Mouse (Mus musculus) intestine, embryonic 15.5 days (tissue): ENCODE measurements around the gene Rnf141. TPM values are rescaled to one million over a fixed set of nuclear protein-coding genes. Genes with fewer than 3 reads are reported as not detected.

Source experiments
- ATAC-seq: fragments of 200-750 bp; cut with Nextera tagmentation; 2 replicates; pipeline ENCODE4 v1.8.0; 2017; ENCODE audit warnings: moderate TSS enrichment, moderate library complexity
- H3K27ac ChIP-seq: fragments of 300-500 bp; sonication (generic); 2 replicates; pipeline ENCODE4 v1.5.1; 2015; ENCODE audit warnings: mild to moderate bottlenecking, inconsistent platforms
- H3K27me3 ChIP-seq: fragments of 300-500 bp; sonication (generic); replicated peaks from 2 replicates; pipeline ENCODE4 v1.6.1; 2015; ENCODE audit warnings: inconsistent platforms
- H3K36me3 ChIP-seq: fragments of 300-500 bp; sonication (generic); 2 replicates; pipeline ENCODE4 v1.6.1; 2015; ENCODE audit warnings: inconsistent platforms
- H3K4me1 ChIP-seq: fragments of 300-500 bp; sonication (generic); replicated peaks from 2 replicates; pipeline ENCODE4 v1.6.1; 2015; ENCODE audit warnings: inconsistent platforms
- H3K4me2 ChIP-seq: fragments of 300-500 bp; sonication (generic); replicated peaks from 2 replicates; pipeline ENCODE4 v1.6.1; 2015; ENCODE audit warnings: mild to moderate bottlenecking, inconsistent platforms
- H3K4me3 ChIP-seq: fragments of 300-500 bp; sonication (generic); replicated peaks from 2 replicates; pipeline ENCODE4 v1.5.1; 2015; ENCODE audit warnings: inconsistent platforms
- H3K9ac ChIP-seq: fragments of 300-500 bp; sonication (generic); 2 replicates; pipeline ENCODE4 v1.6.1; 2015; ENCODE audit warnings: inconsistent platforms
- H3K9me3 ChIP-seq: fragments of 300-500 bp; sonication (generic); 2 replicates; pipeline ENCODE4 v1.6.1; 2016; ENCODE audit warnings: inconsistent platforms
- WGBS: fragments of 180-500 bp; shearing (Covaris S2); methylation state at CpG from one replicate; pipeline ENCODE4 v1.1.7; 2015; 5-methylcytosine and 5-hydroxymethylcytosine counted together
- polyA plus RNA-seq: library from polyadenylated mRNA; unstranded; fragments of >200 nt; fragmentation: Nextera tagmentation; extraction: Ambion mirVana; gene quantifications from 2 replicates; pipeline ENCODE4 v1.2.1, GENCODE M21; 2015

Rnf141 gene
- polyA plus RNA-seq, 1 experiment from 2014 or later = 41.8 TPM

- Histone ChIP-seq H3K36me3 (peaks cover 15% of the 10 kb centered on the region; the same call in 1 of the 2 replicates), H3K4me3 (no peak overlapping the region), H3K4me1 (0 out of 2 replicates have a peak, but pooled peaks cover 2% of the 10 kb centered on the region), H3K27me3 (no peaks in the 10 kb centered on the region), H3K9ac (no peak overlapping the region), H3K27ac (no peak overlapping the region), H3K9me3 (no peaks in the 10 kb centered on the region), H3K4me2 (no peak overlapping the region)
- ATAC-seq = no peak
- 78% methylated on average over 4 of the region's 4 CpGs for WGBS
Observed at GRCm38 (mm10) chr7:110823593-110823992, 20.7 kb downstream of the Rnf141 start.

- Histone ChIP-seq H3K36me3 (peaks cover 12% of the 10 kb centered on the region; the same call in 1 of the 2 replicates), H3K4me3 (no peak overlapping the region), H3K4me2 (no peak overlapping the region), H3K4me1 (0 out of 2 replicates have a peak, but pooled peaks cover 2% of the 10 kb centered on the region), H3K27me3 (no peaks in the 10 kb centered on the region), H3K9ac (no peak overlapping the region), H3K27ac (no peak overlapping the region), H3K9me3 (no peaks in the 10 kb centered on the region)
- 78% methylated on average over 8 of the region's 8 CpGs for WGBS
- ATAC-seq = no peak
Observed at GRCm38 (mm10) chr7:110823076-110823475, 21.2 kb downstream of the Rnf141 start.

- Histone ChIP-seq H3K36me3 (peaks cover 12% of the 10 kb centered on the region; the same call in 1 of the 2 replicates), H3K4me3 (no peak overlapping the region), H3K27ac (no peak overlapping the region), H3K4me2 (no peak overlapping the region), H3K27me3 (no peaks in the 10 kb centered on the region), H3K9me3 (no peaks in the 10 kb centered on the region), H3K9ac (no peak overlapping the region), H3K4me1 (0 out of 2 replicates have a peak, but pooled peaks cover 2% of the 10 kb centered on the region)
- WGBS = 47% methylated on average over 4 of the region's 4 CpGs
- ATAC-seq = no peak
Observed at GRCm38 (mm10) chr7:110822055-110822454, 22.2 kb downstream of the Rnf141 start.

- Histone ChIP-seq H3K36me3 (peaks cover 12% of the 10 kb centered on the region; the same call in 1 of the 2 replicates), H3K4me3 (no peak overlapping the region), H3K9me3 (no peaks in the 10 kb centered on the region), H3K9ac (no peak overlapping the region), H3K27ac (no peak overlapping the region), H3K27me3 (no peaks in the 10 kb centered on the region), H3K4me1 (0 out of 2 replicates have a peak, but pooled peaks cover 2% of the 10 kb centered on the region), H3K4me2 (no peak overlapping the region)
- ATAC-seq = peak; percentile 56; the same call in 1 of the 2 replicates
- 36% methylated on average over 3 of the region's 3 CpGs for WGBS
Observed at GRCm38 (mm10) chr7:110821653-110822052, 22.6 kb downstream of the Rnf141 start.

- no peaks in the 10 kb centered on the region for H3K27me3 ChIP-seq
- H3K9ac ChIP-seq = no peak overlapping the region
- no peaks in the 10 kb centered on the region for H3K9me3 ChIP-seq
- 48% methylated on average over 5 of the region's 5 CpGs for WGBS
- H3K4me3 ChIP-seq = no peak overlapping the region
- H3K36me3 ChIP-seq = peaks cover 12% of the 10 kb centered on the region; the same call in 1 of the 2 replicates
- 0 out of 2 replicates have a peak, but pooled peaks cover 2% of the 10 kb centered on the region for H3K4me1 ChIP-seq
- ATAC-seq = peak; percentile 23; the same call in 1 of the 2 replicates
- no peak overlapping the region for H3K27ac ChIP-seq
- no peak overlapping the region for H3K4me2 ChIP-seq
Observed at GRCm38 (mm10) chr7:110821068-110821467, 23.2 kb downstream of the Rnf141 start.

GRCm38 (mm10) chr7:110818787-110819350 lies 25.4 kb downstream of the Rnf141 start:
- ATAC-seq = no peak

GRCm38 (mm10) chr7:110818206-110818605 lies 26.1 kb downstream of the Rnf141 start:
- H3K27ac ChIP-seq = no peak overlapping the region
- no peak overlapping the region for H3K4me2 ChIP-seq
- H3K9me3 ChIP-seq = no peaks in the 10 kb centered on the region
- peaks cover 7% of the 10 kb centered on the region for H3K36me3 ChIP-seq
- H3K4me1 ChIP-seq = 0 out of 2 replicates have a peak, but pooled peaks cover 2% of the 10 kb centered on the region
- no peak overlapping the region for H3K4me3 ChIP-seq
- no peaks in the 10 kb centered on the region for H3K27me3 ChIP-seq
- WGBS = 72% methylated on average over 6 of the region's 6 CpGs
- no peak overlapping the region for H3K9ac ChIP-seq
- ATAC-seq = no peak

More at GRCm38 (mm10) chr7:110818787-110819350, 25.4 kb downstream of the Rnf141 start:
- Histone ChIP-seq H3K9ac (no peak overlapping the region), H3K27me3 (no peaks in the 10 kb centered on the region), H3K9me3 (no peaks in the 10 kb centered on the region), H3K36me3 (peaks cover 11% of the 10 kb centered on the region; the same call in 1 of the 2 replicates), H3K4me2 (no peak overlapping the region), H3K27ac (no peak overlapping the region), H3K4me1 (0 out of 2 replicates have a peak, but pooled peaks cover 2% of the 10 kb centered on the region), H3K4me3 (no peak overlapping the region)
- 71% methylated on average over 11 of the region's 11 CpGs for WGBS

- Histone ChIP-seq H3K4me2 (no peak overlapping the region), H3K9ac (no peak overlapping the region), H3K36me3 (peaks cover 10% of the 10 kb centered on the region), H3K27me3 (no peaks in the 10 kb centered on the region), H3K4me3 (no peak overlapping the region), H3K4me1 (no peaks in the 10 kb centered on the region), H3K27ac (no peak overlapping the region), H3K9me3 (no peaks in the 10 kb centered on the region)
- ATAC-seq = peak; percentile 41; the same call in 1 of the 2 replicates
- 68% methylated on average over 5 of the region's 5 CpGs for WGBS
Observed at GRCm38 (mm10) chr7:110816037-110816436, 28.2 kb downstream of the Rnf141 start.

GRCm38 (mm10) chr7:110813983-110814382 lies 30.3 kb downstream of the Rnf141 start:
- no peak overlapping the region for H3K4me2 ChIP-seq
- no peak for ATAC-seq
- no peaks in the 10 kb centered on the region for H3K4me1 ChIP-seq
- no peaks in the 10 kb centered on the region for H3K9me3 ChIP-seq
- WGBS = 77% methylated on average over 1 of the region's 1 CpGs
- H3K36me3 ChIP-seq = peaks cover 10% of the 10 kb centered on the region
- H3K27me3 ChIP-seq = no peaks in the 10 kb centered on the region
- no peak overlapping the region for H3K27ac ChIP-seq
- H3K4me3 ChIP-seq = no peak overlapping the region
- H3K9ac ChIP-seq = no peak overlapping the region

- Histone ChIP-seq H3K9me3 (no peaks in the 10 kb centered on the region), H3K9ac (no peak overlapping the region), H3K4me1 (no peaks in the 10 kb centered on the region), H3K27ac (no peak overlapping the region), H3K4me3 (no peak overlapping the region), H3K27me3 (no peaks in the 10 kb centered on the region), H3K36me3 (peaks cover 10% of the 10 kb centered on the region), H3K4me2 (no peak overlapping the region)
- ATAC-seq = no peak
- 84% methylated on average over 5 of the region's 5 CpGs for WGBS
Observed at GRCm38 (mm10) chr7:110811529-110811928, 32.7 kb downstream of the Rnf141 start.

- Histone ChIP-seq H3K36me3 (peaks cover 10% of the 10 kb centered on the region), H3K27me3 (no peaks in the 10 kb centered on the region), H3K4me1 (0 out of 2 replicates have a peak, but pooled peaks cover under 1% of the 10 kb centered on the region), H3K9me3 (no peaks in the 10 kb centered on the region), H3K4me2 (no peak overlapping the region), H3K27ac (no peak overlapping the region), H3K4me3 (no peak overlapping the region), H3K9ac (no peak overlapping the region)
- WGBS = 91% methylated on average over 8 of the region's 8 CpGs
- ATAC-seq = no peak
Observed at GRCm38 (mm10) chr7:110810995-110811394, 33.3 kb downstream of the Rnf141 start.

GRCm38 (mm10) chr7:110809585-110810557 lies 34.4 kb downstream of the Rnf141 start:
- Histone ChIP-seq H3K27me3 (no peaks in the 10 kb centered on the region), H3K27ac (0 out of 2 replicates have a peak overlapping the region, but pooled peaks have one; percentile 20)
- WGBS = 84% methylated on average over 18 of the region's 18 CpGs

More at GRCm38 (mm10) chr7:110809585-110810557, 34.4 kb downstream of the Rnf141 start:
- 0 out of 2 replicates have a peak, but pooled peaks cover 2% of the 10 kb centered on the region for H3K4me1 ChIP-seq
- no peaks in the 10 kb centered on the region for H3K9me3 ChIP-seq
- no peak overlapping the region for H3K9ac ChIP-seq
- H3K4me3 ChIP-seq = no peak overlapping the region
- no peak for ATAC-seq
- H3K4me2 ChIP-seq = no peak overlapping the region
- peaks cover 10% of the 10 kb centered on the region for H3K36me3 ChIP-seq
